Mouse (Mus musculus) limb, embryonic 11.5 days (tissue): ENCODE measurements at regions not wholly inside any gene's neighbourhood (a gene's known extent, or its start where the extent isn't known, plus 50 kb on each side); places are given as distances from the start of the nearest gene placed in this dataset.

Experiments
- ATAC-seq: fragments of 200-750 bp; cut with Nextera tagmentation; 2 replicates; pipeline ENCODE4 v1.8.0; 2017; ENCODE audit warnings: low read depth; ENCODE audit not compliant: insufficient number of reproducible peaks, low FRiP score, low TSS enrichment
- DNase-seq: peaks from one replicate; pipeline ENCODE4 v3.0.0-alpha.2; 2015; ENCODE audit warnings: low spot score
- H3K27ac ChIP-seq: fragments of 300-500 bp; sonication (generic); replicated peaks from 2 replicates; pipeline ENCODE4 v1.5.1; 2014; ENCODE audit warnings: low read depth, mild to moderate bottlenecking, low read length
- H3K27me3 ChIP-seq: fragments of 300-500 bp; sonication (generic); 2 replicates; pipeline ENCODE4 v1.6.1; 2014; ENCODE audit warnings: mild to moderate bottlenecking, low read length, mixed read lengths; ENCODE audit not compliant: control insufficient read depth, insufficient read depth
- H3K36me3 ChIP-seq: fragments of 300-500 bp; sonication (generic); 2 replicates; pipeline ENCODE4 v1.6.1; 2014; ENCODE audit warnings: mild to moderate bottlenecking, low read length, moderate library complexity, mixed read lengths; ENCODE audit not compliant: control insufficient read depth, insufficient read depth
- H3K4me1 ChIP-seq: fragments of 300-500 bp; sonication (generic); 2 replicates; pipeline ENCODE4 v1.6.1; 2014; ENCODE audit warnings: low read length, mixed read lengths; ENCODE audit not compliant: control insufficient read depth, insufficient read depth
- H3K4me2 ChIP-seq: fragments of 300-500 bp; sonication (generic); 2 replicates; pipeline ENCODE4 v1.6.1; 2014; ENCODE audit warnings: low read depth, mild to moderate bottlenecking, moderate library complexity; ENCODE audit not compliant: severe bottlenecking
- H3K4me3 ChIP-seq: fragments of 300-500 bp; sonication (generic); 2 replicates; pipeline ENCODE4 v1.5.1; 2014; ENCODE audit warnings: low read depth, low read length
- H3K9ac ChIP-seq: fragments of 300-500 bp; sonication (generic); 2 replicates; pipeline ENCODE4 v1.6.1; 2014; ENCODE audit warnings: mild to moderate bottlenecking, low read length
- H3K9me3 ChIP-seq: fragments of 300-500 bp; sonication (generic); 2 replicates; pipeline ENCODE4 v1.6.1; 2016; ENCODE audit warnings: low read length; ENCODE audit not compliant: control insufficient read depth
- WGBS: fragments of 180-500 bp; shearing (Covaris S2); extraction: QIAGEN DNeasy Blood & Tissue Kit; methylation state at CpG from one replicate; pipeline ENCODE4 v1.1.7; 2014; 5-methylcytosine and 5-hydroxymethylcytosine counted together

GRCm38 (mm10) chr6:118330496-118330895, 88.8 kb downstream of the Bms1 start:
- no peak for ATAC-seq
- Histone ChIP-seq H3K27ac (no peak overlapping the region), H3K4me3 (no peak overlapping the region), H3K4me2 (no peak overlapping the region), H3K27me3 (no peaks in the 10 kb centered on the region), H3K9me3 (no peaks in the 10 kb centered on the region), H3K36me3 (no peaks in the 10 kb centered on the region), H3K4me1 (no peaks in the 10 kb centered on the region), H3K9ac (no peak overlapping the region)
- WGBS: 91% methylated on average over 7 of the region's 7 CpGs
- DNase-seq: no peak

- DNase-seq (no peak), ATAC-seq (no peak)
- Histone ChIP-seq H3K27me3 (no peaks in the 10 kb centered on the region), H3K36me3 (no peaks in the 10 kb centered on the region), H3K4me1 (no peaks in the 10 kb centered on the region), H3K4me3 (no peak overlapping the region), H3K9me3 (no peaks in the 10 kb centered on the region), H3K9ac (no peak overlapping the region), H3K27ac (no peak overlapping the region), H3K4me2 (no peak overlapping the region)
- 75% methylated on average over 6 of the region's 6 CpGs for WGBS
These were observed 91.8 kb downstream of the Bms1 start for GRCm38 (mm10) chr6:118327458-118327857.

- Histone ChIP-seq H3K27me3 (no peaks in the 10 kb centered on the region), H3K4me1 (no peaks in the 10 kb centered on the region), H3K4me2 (no peak overlapping the region), H3K9ac (no peak overlapping the region), H3K27ac (no peak overlapping the region), H3K4me3 (no peak overlapping the region), H3K9me3 (no peaks in the 10 kb centered on the region), H3K36me3 (no peaks in the 10 kb centered on the region)
- ATAC-seq: no peak
- no peak for DNase-seq
- 95% methylated on average over 1 of the region's 1 CpGs for WGBS
These were observed 93.6 kb downstream of the Bms1 start for GRCm38 (mm10) chr6:118325681-118326080.

GRCm38 (mm10) chr6:118324559-118324958, 94.7 kb downstream of the Bms1 start:
- no peak for DNase-seq
- no peaks in the 10 kb centered on the region for H3K36me3 ChIP-seq
- WGBS: 73% methylated on average over 4 of the region's 4 CpGs
- H3K27ac ChIP-seq: no peak overlapping the region
- H3K9me3 ChIP-seq: no peaks in the 10 kb centered on the region
- no peak overlapping the region for H3K9ac ChIP-seq
- no peaks in the 10 kb centered on the region for H3K27me3 ChIP-seq
- no peak overlapping the region for H3K4me2 ChIP-seq
- no peak overlapping the region for H3K4me3 ChIP-seq
- no peaks in the 10 kb centered on the region for H3K4me1 ChIP-seq
- no peak for ATAC-seq

GRCm38 (mm10) chr6:118323052-118323451, 96.2 kb downstream of the Bms1 start:
- ATAC-seq (no peak), DNase-seq (no peak)
- WGBS: 82% methylated on average over 6 of the region's 6 CpGs
- H3K36me3 ChIP-seq: no peaks in the 10 kb centered on the region
- no peak overlapping the region for H3K27ac ChIP-seq
- H3K9me3 ChIP-seq: no peaks in the 10 kb centered on the region
- H3K4me1 ChIP-seq: no peaks in the 10 kb centered on the region
- no peak overlapping the region for H3K4me2 ChIP-seq
- H3K4me3 ChIP-seq: no peak overlapping the region
- no peak overlapping the region for H3K9ac ChIP-seq
- H3K27me3 ChIP-seq: no peaks in the 10 kb centered on the region

GRCm38 (mm10) chr6:118322631-118323030, 96.6 kb downstream of the Bms1 start:
- DNase-seq (no peak), ATAC-seq (no peak)
- no peaks in the 10 kb centered on the region for H3K9me3 ChIP-seq
- H3K9ac ChIP-seq: no peak overlapping the region
- no peak overlapping the region for H3K4me2 ChIP-seq
- no peaks in the 10 kb centered on the region for H3K4me1 ChIP-seq
- no peaks in the 10 kb centered on the region for H3K36me3 ChIP-seq
- H3K27ac ChIP-seq: no peak overlapping the region
- H3K4me3 ChIP-seq: no peak overlapping the region
- WGBS: 80% methylated on average over 5 of the region's 5 CpGs
- no peaks in the 10 kb centered on the region for H3K27me3 ChIP-seq

- Histone ChIP-seq H3K36me3 (no peaks in the 10 kb centered on the region), H3K9me3 (no peaks in the 10 kb centered on the region), H3K9ac (no peak overlapping the region), H3K4me1 (no peaks in the 10 kb centered on the region), H3K4me3 (no peak overlapping the region), H3K4me2 (no peak overlapping the region), H3K27ac (no peak overlapping the region), H3K27me3 (no peaks in the 10 kb centered on the region)
- WGBS: 89% methylated on average over 6 of the region's 6 CpGs
- no peak for DNase-seq
- no peak for ATAC-seq
These were observed 97.2 kb downstream of the Bms1 start for GRCm38 (mm10) chr6:118322061-118322460.

GRCm38 (mm10) chr6:118320021-118320525, 99.2 kb downstream of the Bms1 start:
- no peak overlapping the region for H3K4me2 ChIP-seq
- WGBS: 92% methylated on average over 7 of the region's 7 CpGs
- DNase-seq: no peak

GRCm38 (mm10) chr6:118315881-118316280, 103.4 kb downstream of the Bms1 start:
- Histone ChIP-seq H3K36me3 (no peaks in the 10 kb centered on the region), H3K4me3 (no peak overlapping the region), H3K9me3 (no peaks in the 10 kb centered on the region), H3K27ac (no peak overlapping the region), H3K9ac (no peak overlapping the region), H3K4me2 (no peak overlapping the region), H3K27me3 (no peaks in the 10 kb centered on the region), H3K4me1 (no peaks in the 10 kb centered on the region)
- DNase-seq: no peak
- 79% methylated on average over 6 of the region's 6 CpGs for WGBS
- no peak for ATAC-seq

More at GRCm38 (mm10) chr6:118320021-118320525, 99.2 kb downstream of the Bms1 start:
- no peak for ATAC-seq
- Histone ChIP-seq H3K9me3 (no peaks in the 10 kb centered on the region), H3K27ac (no peak overlapping the region), H3K9ac (no peak overlapping the region), H3K4me3 (no peak overlapping the region), H3K4me1 (no peaks in the 10 kb centered on the region), H3K27me3 (no peaks in the 10 kb centered on the region), H3K36me3 (no peaks in the 10 kb centered on the region)
